Mouse (Mus musculus) thymus, adult 2 months (tissue): ENCODE measurements at regions not wholly inside any gene's neighbourhood (a gene's known extent, or its start where the extent isn't known, plus 50 kb on each side); places are given as distances from the start of the nearest gene placed in this dataset.

Experiments used
- CTCF ChIP-seq: fragments of 200-500 bp; IDR thresholded peaks from 2 replicates; pipeline ENCODE4 v1.5.1; 2012; ENCODE audit warnings: mild to moderate bottlenecking, control low read depth, low read length, moderate library complexity, borderline replicate concordance; ENCODE audit not compliant: control insufficient read depth, poor library complexity, insufficient read depth; ENCODE audit errors: extremely low read depth
- POLR2A ChIP-seq: fragments of 200-500 bp; IDR thresholded peaks from 2 replicates; pipeline ENCODE4 v1.6.1; 2012; ENCODE audit warnings: mild to moderate bottlenecking, low read length, control low read depth, moderate library complexity; ENCODE audit not compliant: control insufficient read depth, poor library complexity, insufficient read depth; ENCODE audit errors: extremely low read depth

DNA sequence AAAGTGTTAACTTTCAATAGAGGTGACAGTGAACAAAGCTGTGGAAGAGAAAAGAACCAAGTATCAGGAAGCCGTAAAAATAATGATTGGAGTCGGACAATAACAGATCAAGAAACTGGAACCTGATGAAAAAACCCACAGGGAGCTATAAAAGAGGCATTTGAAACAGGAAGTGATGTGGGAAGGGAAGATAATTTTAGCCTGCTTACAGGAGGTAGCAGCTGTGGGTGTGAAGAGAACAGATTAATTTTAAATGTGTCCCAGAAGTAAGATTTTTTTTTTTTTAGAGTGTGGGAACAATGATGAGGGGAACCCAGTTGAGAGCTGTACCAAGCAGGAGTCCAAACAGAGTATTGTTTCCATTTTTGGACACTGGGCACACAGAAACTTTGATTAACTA is 61.5 kb upstream of the Gls start:
- TF ChIP-seq POLR2A (no peak), CTCF (no peak)
